Mouse (Mus musculus): ENCODE measurements around the gene Slc2a9. TPM values are rescaled to one million over a fixed set of nuclear protein-coding genes. Genes with fewer than 3 reads are reported as not detected.

Slc2a9 gene
- polyA plus RNA-seq, 1 experiment: 3.1 TPM

DNA sequence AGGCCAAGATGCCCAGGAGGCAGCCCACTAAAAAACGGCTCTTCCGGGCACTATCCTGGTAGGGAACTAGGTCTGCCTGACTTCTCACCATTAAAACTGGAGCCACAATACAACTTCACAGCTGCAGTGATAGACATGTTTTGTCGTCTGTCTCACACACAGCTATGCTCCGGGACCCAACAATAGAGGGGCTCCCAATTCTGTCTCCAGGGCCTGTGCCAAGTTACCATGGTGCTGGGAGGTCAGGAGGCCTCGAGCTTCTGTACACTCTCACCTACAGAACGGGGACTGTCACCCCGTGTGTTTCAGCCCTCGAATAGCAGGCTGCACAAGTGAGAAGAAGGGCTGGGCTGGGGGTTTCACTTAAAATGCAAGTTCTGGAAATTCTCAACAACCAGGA lies 35.6 kb upstream of the Slc2a9 start:
- no peak overlapping the region for H3K4me3 ChIP-seq (ENCODE audit: insufficient read depth, low read length)
- H3K4me1 ChIP-seq (ENCODE audit: control insufficient read depth, insufficient read depth, low read length): peaks cover 1% of the 10 kb centered on the region; the same call in 1 of the 2 replicates
- TF ChIP-seq POLR2A (IDR thresholded peaks at IDR 0.05; ENCODE audit: low read depth, low read length): no peak
- no peak for TF ChIP-seq CTCF (IDR thresholded peaks at IDR 0.05; ENCODE audit: borderline replicate concordance, insufficient read depth, low read length)
- H3K27ac ChIP-seq (ENCODE audit: insufficient read depth, low read length): no peak overlapping the region

DNA sequence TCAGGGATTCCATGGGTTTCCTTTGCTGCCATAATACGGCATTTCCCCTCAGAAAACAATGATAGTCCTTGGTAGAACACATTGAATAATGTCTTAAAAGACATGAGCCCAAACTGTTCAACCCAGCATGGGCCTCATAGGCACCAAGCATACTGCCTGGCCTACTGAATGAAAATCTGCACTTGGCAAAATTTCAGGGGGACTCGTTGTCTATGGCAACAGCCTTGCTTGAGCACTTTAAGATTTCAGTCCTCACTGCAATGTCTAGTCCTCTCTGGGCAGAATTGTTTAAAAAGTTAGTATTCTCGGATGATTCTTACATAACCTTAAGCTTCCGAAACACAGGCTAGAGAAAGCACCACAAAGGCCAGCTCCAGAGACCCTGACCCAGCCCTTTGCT lies 34.9 kb upstream of the Slc2a9 start:
- no peak for TF ChIP-seq POLR2A (IDR thresholded peaks at IDR 0.05; ENCODE audit: low read depth, low read length)
- no peak for TF ChIP-seq CTCF (IDR thresholded peaks at IDR 0.05; ENCODE audit: borderline replicate concordance, insufficient read depth, low read length)
- Histone ChIP-seq H3K4me3 (ENCODE audit: insufficient read depth, low read length) (no peak overlapping the region), H3K4me1 (ENCODE audit: control insufficient read depth, insufficient read depth, low read length) (no peaks in the 10 kb centered on the region; the same call in 1 of the 2 replicates), H3K27ac (ENCODE audit: insufficient read depth, low read length) (no peak overlapping the region)

DNA sequence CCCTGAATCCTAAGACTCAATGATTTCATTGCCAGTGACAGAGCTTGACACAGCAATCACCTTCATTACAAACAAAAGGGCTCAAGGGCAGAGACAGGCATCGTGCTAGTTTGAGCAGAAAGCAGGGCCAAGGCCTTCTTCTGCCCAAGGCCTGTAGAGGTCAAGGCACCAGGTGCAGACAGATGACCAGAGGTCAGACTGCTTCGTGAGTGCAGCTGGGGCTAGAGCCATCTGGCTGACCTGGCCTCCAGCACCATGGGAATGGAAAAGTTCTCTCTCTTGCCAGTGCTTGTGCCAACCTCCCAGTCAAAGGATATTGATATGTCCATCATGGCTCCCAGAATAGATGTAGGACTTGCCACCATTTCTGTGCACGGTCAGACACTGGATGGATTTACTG lies 33.9 kb upstream of the Slc2a9 start:
- Histone ChIP-seq H3K4me1 (ENCODE audit: control insufficient read depth, insufficient read depth, low read length) (no peaks in the 10 kb centered on the region; the same call in 1 of the 2 replicates), H3K27ac (ENCODE audit: insufficient read depth, low read length) (no peak overlapping the region), H3K4me3 (ENCODE audit: insufficient read depth, low read length) (no peak overlapping the region)
- no peak for TF ChIP-seq POLR2A (IDR thresholded peaks at IDR 0.05; ENCODE audit: low read depth, low read length)
- no peak for TF ChIP-seq CTCF (IDR thresholded peaks at IDR 0.05; ENCODE audit: borderline replicate concordance, insufficient read depth, low read length)

DNA sequence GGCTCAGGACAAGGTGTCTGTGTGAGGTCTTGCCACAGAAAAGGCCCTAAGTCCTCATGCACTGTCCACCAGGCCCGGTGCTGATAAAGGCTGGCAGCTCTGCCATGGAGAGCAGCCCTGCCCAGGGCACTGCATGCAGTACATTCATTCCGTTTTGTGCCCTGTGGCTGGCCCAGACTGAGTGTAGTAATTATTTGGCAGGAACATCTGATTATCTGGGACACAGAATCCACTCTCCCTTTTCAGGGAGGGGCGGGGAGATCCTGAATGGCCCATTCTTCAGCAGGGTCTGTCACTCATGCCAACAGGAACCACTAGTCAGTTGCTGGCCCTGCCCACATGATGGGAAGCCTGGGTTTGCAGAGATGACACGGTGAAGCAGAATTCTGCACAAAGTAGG lies 29.1 kb upstream of the Slc2a9 start:
- TF ChIP-seq POLR2A (IDR thresholded peaks at IDR 0.05; ENCODE audit: low read depth, low read length) (no peak), CTCF (IDR thresholded peaks at IDR 0.05; ENCODE audit: borderline replicate concordance, insufficient read depth, low read length) (no peak)
- Histone ChIP-seq H3K4me3 (ENCODE audit: insufficient read depth, low read length) (no peak overlapping the region), H3K4me1 (ENCODE audit: control insufficient read depth, insufficient read depth, low read length) (no peaks in the 10 kb centered on the region), H3K27ac (ENCODE audit: insufficient read depth, low read length) (no peak overlapping the region)

DNA sequence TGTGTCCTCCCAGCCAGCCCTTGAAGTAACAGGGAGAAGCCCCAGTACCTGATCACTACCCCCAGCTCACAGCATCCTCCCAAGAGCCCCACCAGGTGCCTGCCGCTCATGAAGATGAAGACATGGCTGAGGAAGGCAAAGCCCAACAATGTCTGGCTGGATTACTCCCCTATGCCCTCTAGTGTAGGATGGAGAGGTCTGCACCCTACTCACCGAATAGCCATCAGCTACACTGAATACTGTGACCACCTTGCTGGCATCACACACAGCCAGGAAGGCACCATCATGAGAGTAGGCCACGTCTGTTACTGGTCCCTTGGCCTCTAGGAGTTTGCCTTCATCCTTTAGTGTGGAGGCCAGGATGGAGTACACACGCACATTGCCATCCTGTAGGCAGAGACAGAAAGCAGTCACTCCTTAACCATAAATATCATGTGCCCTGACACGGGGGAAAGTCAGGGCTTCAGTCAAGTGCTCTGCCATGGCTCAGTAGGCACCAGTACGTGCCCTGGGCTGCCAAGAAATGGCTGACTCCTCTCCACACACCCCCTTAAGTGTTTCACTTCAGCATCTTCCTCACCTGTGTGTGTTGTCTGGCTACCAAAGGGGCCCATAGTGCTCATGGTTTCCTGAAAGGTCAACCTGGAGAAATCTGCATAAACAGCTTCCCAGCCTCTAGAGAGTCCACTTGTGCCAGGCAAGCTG lies 26.9 kb upstream of the Slc2a9 start:
- Histone ChIP-seq H3K4me3 (ENCODE audit: insufficient read depth, low read length) (no peak overlapping the region), H3K27ac (ENCODE audit: insufficient read depth, low read length) (no peak overlapping the region), H3K4me1 (ENCODE audit: control insufficient read depth, insufficient read depth, low read length) (no peaks in the 10 kb centered on the region)
- TF ChIP-seq CTCF (IDR thresholded peaks at IDR 0.05; ENCODE audit: borderline replicate concordance, insufficient read depth, low read length) (no peak), POLR2A (IDR thresholded peaks at IDR 0.05; ENCODE audit: low read depth, low read length) (no peak)

DNA sequence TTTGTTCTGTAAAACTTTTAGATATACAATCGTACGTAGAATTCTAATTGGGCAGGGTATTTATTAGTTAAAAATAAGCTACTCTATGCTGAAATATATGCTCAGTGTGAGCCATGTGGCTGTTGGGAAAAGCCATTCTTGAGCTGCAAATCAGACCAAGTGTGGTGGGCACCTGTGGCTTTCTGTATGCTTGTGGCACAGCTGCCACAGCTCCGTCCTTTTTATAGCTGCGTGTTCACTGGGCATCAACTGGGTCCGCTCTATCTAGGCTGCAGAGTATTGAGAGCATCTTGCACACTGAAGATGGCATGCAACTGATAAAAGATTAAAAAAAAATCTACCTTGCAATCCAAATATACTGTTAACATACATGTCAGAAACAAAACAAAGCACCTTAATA lies 20.0 kb upstream of the Slc2a9 start:
- H3K27ac ChIP-seq (ENCODE audit: insufficient read depth, low read length): no peak overlapping the region
- no peak overlapping the region for H3K4me3 ChIP-seq (ENCODE audit: insufficient read depth, low read length)
- no peak for TF ChIP-seq CTCF (IDR thresholded peaks at IDR 0.05; ENCODE audit: borderline replicate concordance, insufficient read depth, low read length)
- TF ChIP-seq POLR2A (IDR thresholded peaks at IDR 0.05; ENCODE audit: low read depth, low read length): no peak
- H3K4me1 ChIP-seq (ENCODE audit: control insufficient read depth, insufficient read depth, low read length): no peaks in the 10 kb centered on the region

DNA sequence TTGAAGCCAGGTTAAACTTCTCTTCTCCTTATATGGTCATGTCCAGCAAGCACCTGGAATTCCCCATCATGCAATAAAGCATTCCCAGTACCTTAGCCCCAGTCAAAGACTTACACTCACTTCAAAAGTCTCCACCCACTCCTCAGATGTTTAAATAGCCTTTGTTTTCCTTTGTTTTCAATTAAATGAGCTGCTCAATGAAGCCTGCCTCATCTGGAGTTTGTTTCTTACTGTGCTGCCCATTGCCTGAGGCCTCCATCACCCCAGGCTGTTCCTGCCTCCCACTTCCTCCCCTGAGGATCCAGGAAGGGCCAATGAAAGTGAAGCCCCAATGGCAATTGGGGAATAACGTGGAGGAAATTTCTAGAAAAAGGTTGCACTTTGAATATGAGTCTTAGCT lies 17.9 kb upstream of the Slc2a9 start:
- no peak overlapping the region for H3K4me3 ChIP-seq (ENCODE audit: insufficient read depth, low read length)
- no peaks in the 10 kb centered on the region for H3K4me1 ChIP-seq (ENCODE audit: control insufficient read depth, insufficient read depth, low read length)
- TF ChIP-seq CTCF (IDR thresholded peaks at IDR 0.05; ENCODE audit: borderline replicate concordance, insufficient read depth, low read length) (no peak), POLR2A (IDR thresholded peaks at IDR 0.05; ENCODE audit: low read depth, low read length) (no peak)
- no peak overlapping the region for H3K27ac ChIP-seq (ENCODE audit: insufficient read depth, low read length)

DNA sequence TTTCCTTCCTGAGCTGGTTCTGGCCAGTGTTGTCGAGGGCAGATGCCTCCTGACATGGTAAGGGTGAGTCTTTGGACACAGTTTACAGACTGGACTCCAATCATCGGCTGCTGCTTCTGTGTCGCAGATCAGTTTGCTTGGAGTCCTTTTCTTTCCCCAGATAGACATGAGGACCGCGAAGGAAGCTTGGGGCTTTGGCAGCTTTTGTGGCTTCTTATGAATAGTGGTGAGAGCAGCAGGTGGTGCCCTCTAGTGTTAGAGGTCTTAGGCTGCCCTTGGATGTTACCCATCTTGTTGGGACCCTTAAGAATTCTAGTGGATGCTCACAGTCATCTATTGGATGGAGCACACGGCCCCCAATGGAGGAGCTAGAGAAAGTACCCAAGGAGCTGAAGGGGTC lies 13.3 kb upstream of the Slc2a9 start:
- Histone ChIP-seq H3K4me1 (ENCODE audit: control insufficient read depth, insufficient read depth, low read length) (no peaks in the 10 kb centered on the region), H3K4me3 (ENCODE audit: insufficient read depth, low read length) (no peak overlapping the region), H3K27ac (ENCODE audit: insufficient read depth, low read length) (no peak overlapping the region)
- TF ChIP-seq CTCF (IDR thresholded peaks at IDR 0.05; ENCODE audit: borderline replicate concordance, insufficient read depth, low read length) (no peak), POLR2A (IDR thresholded peaks at IDR 0.05; ENCODE audit: low read depth, low read length) (no peak)

DNA sequence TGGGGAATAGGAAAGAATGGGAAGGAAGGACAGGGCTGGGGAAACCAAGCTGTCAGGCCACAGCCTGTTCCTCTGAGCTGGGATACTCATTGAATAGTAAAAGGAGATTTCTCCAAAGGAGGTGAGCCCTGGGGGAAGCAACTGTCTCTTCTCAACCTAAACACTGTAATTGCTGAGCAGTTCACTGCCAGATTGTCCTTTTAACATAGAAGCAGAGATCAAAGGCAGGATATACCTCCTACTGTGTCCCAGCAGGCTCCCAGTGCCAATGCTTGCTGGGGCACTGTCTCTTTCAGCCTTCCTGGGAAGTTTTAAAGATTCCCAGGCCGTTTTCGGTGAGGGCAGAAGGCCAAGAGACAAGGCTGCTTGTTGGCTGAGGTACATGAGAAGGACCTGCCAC lies 10.0 kb upstream of the Slc2a9 start:
- Histone ChIP-seq H3K4me1 (ENCODE audit: control insufficient read depth, insufficient read depth, low read length) (no peaks in the 10 kb centered on the region), H3K4me3 (ENCODE audit: insufficient read depth, low read length) (no peak overlapping the region), H3K27ac (ENCODE audit: insufficient read depth, low read length) (no peak overlapping the region)
- TF ChIP-seq CTCF (IDR thresholded peaks at IDR 0.05; ENCODE audit: borderline replicate concordance, insufficient read depth, low read length) (no peak), POLR2A (IDR thresholded peaks at IDR 0.05; ENCODE audit: low read depth, low read length) (no peak)

DNA sequence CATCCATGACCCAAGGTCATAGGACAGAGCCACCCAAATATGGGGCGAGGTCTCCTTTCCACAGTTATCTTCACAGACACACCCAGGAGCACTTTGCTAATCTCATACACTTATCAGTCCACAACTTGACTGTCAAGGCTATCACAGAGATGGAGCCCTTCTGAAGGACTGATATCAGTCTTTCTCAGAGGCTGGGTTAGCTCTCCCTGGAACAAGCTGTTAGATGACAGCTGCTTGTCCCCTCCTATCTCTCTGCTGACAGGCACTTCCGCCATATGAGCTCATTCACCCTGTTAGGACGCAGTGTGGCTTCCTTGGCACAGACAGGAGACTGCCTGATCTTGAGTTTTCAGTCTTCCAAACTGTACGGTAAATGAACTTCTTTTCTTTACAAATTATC lies 6.6 kb upstream of the Slc2a9 start:
- Histone ChIP-seq H3K4me3 (ENCODE audit: insufficient read depth, low read length) (no peak overlapping the region), H3K4me1 (ENCODE audit: control insufficient read depth, insufficient read depth, low read length) (0 out of 2 replicates have a peak, but pooled peaks cover 3% of the 10 kb centered on the region), H3K27ac (ENCODE audit: insufficient read depth, low read length) (no peak overlapping the region)
- TF ChIP-seq CTCF (IDR thresholded peaks at IDR 0.05; ENCODE audit: borderline replicate concordance, insufficient read depth, low read length) (no peak), POLR2A (IDR thresholded peaks at IDR 0.05; ENCODE audit: low read depth, low read length) (no peak)
